Mouse (Mus musculus) urinary bladder, postnatal 10 days (tissue): ENCODE measurements around the gene Aox1.

Experiments used
- DNase-seq: peaks from one replicate; pipeline ENCODE4 v3.0.0; 2022; ENCODE audit warnings: low spot score

The Aox1 gene

GRCm38 (mm10) chr1:58110241-58110640, 80.5 kb downstream of the Aox1 start:
- DNase-seq = no peak

- DNase-seq = no peak
Observed at GRCm38 (mm10) chr1:58111315-58111714, 81.6 kb downstream of the Aox1 start.

GRCm38 (mm10) chr1:58112880-58113279, 83.1 kb downstream of the Aox1 start, which contains the start of gene Aox3:
Gene Aox3, plus strand, starts transcription at chr1:58113130.
- peak; percentile 15 for DNase-seq

GRCm38 (mm10) chr1:58113441-58113840, 83.7 kb downstream of the Aox1 start:
- DNase-seq = no peak

GRCm38 (mm10) chr1:58114021-58114560, 84.4 kb downstream of the Aox1 start:
- no peak for DNase-seq

GRCm38 (mm10) chr1:58114666-58115375, 85.1 kb downstream of the Aox1 start:
- DNase-seq = no peak

- DNase-seq = no peak
Observed at GRCm38 (mm10) chr1:58118231-58118630, 88.5 kb downstream of the Aox1 start.

GRCm38 (mm10) chr1:58124901-58125300, 95.2 kb downstream of the Aox1 start:
- DNase-seq = no peak

- no peak for DNase-seq
Observed at GRCm38 (mm10) chr1:58137891-58138290, 108.2 kb downstream of the Aox1 start.

- DNase-seq = no peak
Observed at GRCm38 (mm10) chr1:58138986-58139385, 109.3 kb downstream of the Aox1 start.

- no peak for DNase-seq
Observed at GRCm38 (mm10) chr1:58140607-58141006, 110.9 kb downstream of the Aox1 start.

- no peak for DNase-seq
Observed at GRCm38 (mm10) chr1:58144384-58145069, 114.8 kb downstream of the Aox1 start.

- no peak for DNase-seq
Observed at GRCm38 (mm10) chr1:58146026-58146425, 116.3 kb downstream of the Aox1 start.

- no peak for DNase-seq
Observed at GRCm38 (mm10) chr1:58147776-58148175, 118.0 kb downstream of the Aox1 start.

- DNase-seq = no peak
Observed at GRCm38 (mm10) chr1:58152247-58152646, 122.5 kb downstream of the Aox1 start.
